Mouse (Mus musculus) heart, embryonic 11.5 days (tissue): Measurements from ENCODE around the gene Coq7. TPM values are rescaled to one million over a fixed set of nuclear protein-coding genes. Genes with fewer than 3 reads are reported as not detected.
A peak's percentile ranks its signal among the peaks of the same experiment; 100 is the strongest.

ENCODE experiments used
- ATAC-seq: fragments of 200-750 bp; cut with Nextera tagmentation; replicated peaks from 2 replicates; pipeline ENCODE4 v1.8.0; 2017; ENCODE audit warnings: moderate library complexity; ENCODE audit not compliant: insufficient number of reproducible peaks, low FRiP score, low TSS enrichment
- H3K27ac ChIP-seq: fragments of 300-500 bp; sonication (generic); 2 replicates; pipeline ENCODE4 v1.5.1; 2014; ENCODE audit warnings: mild to moderate bottlenecking, low read depth, low read length
- H3K27me3 ChIP-seq: fragments of 300-500 bp; sonication (generic); 2 replicates; pipeline ENCODE4 v1.6.1; 2014; ENCODE audit warnings: mild to moderate bottlenecking, low read length, mixed read lengths; ENCODE audit not compliant: control insufficient read depth, insufficient read depth
- H3K36me3 ChIP-seq: fragments of 300-500 bp; sonication (generic); 2 replicates; pipeline ENCODE4 v1.6.1; 2014; ENCODE audit warnings: mild to moderate bottlenecking, low read length, moderate library complexity, mixed read lengths; ENCODE audit not compliant: control insufficient read depth, insufficient read depth
- H3K4me1 ChIP-seq: fragments of 300-500 bp; sonication (generic); 2 replicates; pipeline ENCODE4 v1.6.1; 2014; ENCODE audit warnings: low read length; ENCODE audit not compliant: control insufficient read depth, insufficient read depth
- H3K4me2 ChIP-seq: fragments of 300-500 bp; sonication (generic); 2 replicates; pipeline ENCODE4 v1.6.1; 2014; ENCODE audit warnings: mild to moderate bottlenecking, moderate library complexity
- H3K4me3 ChIP-seq: fragments of 300-500 bp; sonication (generic); 2 replicates; pipeline ENCODE4 v1.5.1; 2014; ENCODE audit warnings: low read depth, low read length
- H3K9ac ChIP-seq: fragments of 300-500 bp; sonication (generic); 2 replicates; pipeline ENCODE4 v1.6.1; 2014; ENCODE audit warnings: mild to moderate bottlenecking, low read depth, low read length, moderate library complexity
- H3K9me3 ChIP-seq: fragments of 300-500 bp; sonication (generic); replicated peaks from 2 replicates; pipeline ENCODE4 v1.6.1; 2016; ENCODE audit warnings: low read length; ENCODE audit not compliant: control insufficient read depth
- WGBS: fragments of 180-500 bp; shearing (Covaris S2); extraction: QIAGEN DNeasy Blood & Tissue Kit; methylation state at CpG from one replicate; pipeline ENCODE4 v1.1.7; 2014; ENCODE audit not compliant: insufficient replicate concordance; 5-methylcytosine and 5-hydroxymethylcytosine counted together
- polyA plus RNA-seq: library from polyadenylated mRNA; unstranded; fragments of >200 nt; fragmentation: Nextera tagmentation; extraction: Ambion mirVana; gene quantifications from 2 replicates; pipeline ENCODE4 v1.2.1, GENCODE M21; 2014

Coq7 gene
- polyA plus RNA-seq = 144 and 164 TPM in 2 replicates

GRCm38 (mm10) chr7:118533178-118533578, at the start of gene Coq7:
TSS of gene Coq7 (minus strand) at chr7:118533356.
- Histone ChIP-seq H3K4me3 (peak within 1 kb of the TSS; percentile 62), H3K9ac (peak within 1 kb of the TSS; percentile 83), H3K4me2 (peak within 1 kb of the TSS; percentile 75), H3K27ac (peak within 1 kb of the TSS; percentile 96), H3K4me1 (no peaks in the 10 kb centered on the region), H3K36me3 (no peaks in the 10 kb centered on the region), H3K9me3 (no peaks in the 10 kb centered on the region), H3K27me3 (no peaks in the 10 kb centered on the region)
- WGBS = under 1% methylated on average over 31 of the region's 31 CpGs
- ATAC-seq = peak; percentile 99

DNA sequence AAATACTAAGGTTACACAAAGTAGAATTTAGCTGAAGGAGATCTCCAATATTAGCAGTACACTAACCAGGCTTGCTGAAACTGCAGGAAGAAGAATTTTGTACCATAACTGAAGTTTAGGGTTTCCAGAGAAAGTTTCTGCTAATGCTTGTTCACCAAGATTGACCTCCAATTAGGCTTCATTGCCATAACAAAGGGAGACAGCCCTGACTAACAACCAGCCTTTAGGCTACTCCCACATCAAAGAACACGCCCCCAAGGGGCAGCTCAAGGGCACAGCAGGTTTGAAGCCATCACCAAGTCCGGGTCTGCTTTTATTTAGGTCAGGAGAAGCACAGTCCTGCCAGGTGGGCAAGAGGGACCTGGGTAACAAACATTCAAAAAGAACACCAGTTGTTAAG, 46.8 kb upstream of the Coq7 start:
- 54% methylated on average over 2 of the region's 2 CpGs for WGBS
- H3K27ac ChIP-seq = no peak overlapping the region
- no peak overlapping the region for H3K9ac ChIP-seq
- peaks cover 10% of the 10 kb centered on the region for H3K4me1 ChIP-seq
- peaks cover 1% of the 10 kb centered on the region; the same call in 1 of the 2 replicates for H3K27me3 ChIP-seq
- H3K36me3 ChIP-seq = no peaks in the 10 kb centered on the region
- ATAC-seq = no peak
- no peak overlapping the region for H3K4me2 ChIP-seq
- no peak overlapping the region for H3K4me3 ChIP-seq
- H3K9me3 ChIP-seq = 0 out of 2 replicates have a peak, but pooled peaks cover 2% of the 10 kb centered on the region

- Histone ChIP-seq H3K4me1 (peaks cover 10% of the 10 kb centered on the region), H3K36me3 (no peaks in the 10 kb centered on the region), H3K4me2 (no peak overlapping the region), H3K9ac (no peak overlapping the region), H3K9me3 (0 out of 2 replicates have a peak, but pooled peaks cover 2% of the 10 kb centered on the region), H3K27me3 (no peaks in the 10 kb centered on the region), H3K4me3 (no peak overlapping the region), H3K27ac (no peak overlapping the region)
- no peak for ATAC-seq
- WGBS = 49% methylated on average over 3 of the region's 3 CpGs
Measured at GRCm38 (mm10) chr7:118578269-118578668, 45.1 kb upstream of the Coq7 start.

DNA sequence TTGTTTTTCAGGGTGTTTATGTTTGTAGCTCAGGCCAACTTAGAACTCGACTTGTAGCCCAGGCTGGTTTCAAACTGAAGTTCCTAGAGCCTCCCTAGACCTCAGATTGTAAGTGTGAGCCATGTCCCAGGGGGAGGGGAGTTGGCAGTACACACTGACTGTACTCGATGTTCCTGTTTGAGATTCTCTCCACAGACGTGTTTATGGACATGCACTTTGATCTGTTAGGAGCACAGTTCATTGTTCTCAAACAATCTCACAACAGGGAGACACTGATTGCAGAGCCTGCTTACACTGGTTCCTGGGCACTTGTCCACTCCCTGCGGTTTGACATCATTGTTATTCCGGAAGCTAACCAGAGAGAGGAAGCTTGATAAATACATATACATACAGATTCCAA, 38.9 kb upstream of the Coq7 start:
- no peak overlapping the region for H3K27ac ChIP-seq
- no peak for ATAC-seq
- no peaks in the 10 kb centered on the region for H3K27me3 ChIP-seq
- no peaks in the 10 kb centered on the region for H3K4me1 ChIP-seq
- peaks cover 2% of the 10 kb centered on the region; the same call in 1 of the 2 replicates for H3K9me3 ChIP-seq
- no peaks in the 10 kb centered on the region for H3K36me3 ChIP-seq
- no peak overlapping the region for H3K4me2 ChIP-seq
- H3K4me3 ChIP-seq = no peak overlapping the region
- no peak overlapping the region for H3K9ac ChIP-seq
- WGBS = 58% methylated on average over 5 of the region's 5 CpGs

DNA sequence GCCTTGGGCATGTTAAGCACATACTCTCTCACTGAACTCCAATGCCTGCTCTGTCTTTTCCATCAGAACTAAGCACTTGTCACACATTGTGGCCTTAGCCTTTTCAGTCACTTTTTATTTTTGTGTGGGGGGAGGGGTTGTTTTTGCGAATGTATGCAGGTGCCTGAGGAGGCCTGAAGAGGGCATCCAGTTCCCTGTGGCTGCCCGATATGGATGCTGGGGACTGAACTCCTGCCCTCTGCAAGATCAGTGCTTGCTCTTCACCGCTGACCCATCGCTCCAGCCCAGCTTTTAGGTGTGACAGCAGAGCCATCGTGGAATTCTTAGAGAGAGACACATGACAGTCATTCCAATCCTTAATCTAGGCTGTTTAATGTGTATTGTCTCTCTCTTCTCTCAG, 38.2 kb upstream of the Coq7 start:
- Histone ChIP-seq H3K27ac (no peak overlapping the region), H3K36me3 (no peaks in the 10 kb centered on the region), H3K9ac (no peak overlapping the region), H3K27me3 (no peaks in the 10 kb centered on the region), H3K4me1 (no peaks in the 10 kb centered on the region), H3K4me2 (no peak overlapping the region), H3K9me3 (peaks cover 2% of the 10 kb centered on the region; the same call in 1 of the 2 replicates), H3K4me3 (no peak overlapping the region)
- no peak for ATAC-seq
- 57% methylated on average over 5 of the region's 5 CpGs for WGBS

DNA sequence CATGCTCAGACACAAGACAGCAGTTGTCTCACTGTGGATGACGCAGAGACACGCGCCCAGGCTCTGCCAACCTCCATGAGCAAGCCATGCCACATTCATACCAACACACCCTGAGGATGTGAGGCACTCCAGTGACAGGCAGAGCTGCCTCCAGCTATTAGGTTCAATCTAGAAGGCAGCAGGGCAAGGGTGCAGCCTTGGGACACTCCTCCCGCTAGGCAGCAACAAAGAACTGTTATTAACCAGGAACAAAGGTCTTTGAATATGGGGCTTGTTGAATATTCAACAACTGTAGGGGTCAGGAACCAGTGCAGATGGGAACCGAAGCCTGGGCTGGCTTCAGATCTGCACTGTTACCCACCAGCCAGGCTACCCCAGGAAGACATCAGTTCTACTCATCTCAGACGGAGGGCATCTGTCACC, 36.0 kb upstream of the Coq7 start:
- Histone ChIP-seq H3K27me3 (no peaks in the 10 kb centered on the region), H3K27ac (no peak overlapping the region), H3K9ac (no peak overlapping the region), H3K4me1 (no peaks in the 10 kb centered on the region), H3K9me3 (peaks cover 2% of the 10 kb centered on the region; the same call in 1 of the 2 replicates), H3K4me3 (no peak overlapping the region), H3K36me3 (no peaks in the 10 kb centered on the region), H3K4me2 (no peak overlapping the region)
- no peak for ATAC-seq
- WGBS = 81% methylated on average over 6 of the region's 6 CpGs

DNA sequence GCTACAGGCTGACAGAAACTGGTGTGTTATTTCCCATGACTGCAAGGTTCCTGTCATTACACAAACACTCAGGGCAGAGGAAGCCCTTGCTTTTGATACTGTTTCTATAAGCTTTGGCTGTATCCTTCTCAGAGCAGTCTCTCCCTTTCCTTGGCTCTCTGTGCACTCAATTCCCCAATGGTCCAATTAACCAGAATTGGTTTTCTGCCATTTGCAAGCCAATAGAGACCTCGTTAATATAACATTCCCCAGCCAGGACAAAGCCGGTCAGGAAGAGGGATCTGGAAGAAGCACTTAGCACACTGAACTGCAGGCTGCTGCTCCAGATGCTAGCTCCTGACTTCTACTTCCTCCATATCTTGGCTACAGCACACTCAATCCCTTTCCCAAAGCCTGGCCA, 21.1 kb upstream of the Coq7 start:
- Histone ChIP-seq H3K27me3 (no peaks in the 10 kb centered on the region), H3K36me3 (no peaks in the 10 kb centered on the region; the same call in 1 of the 2 replicates), H3K9me3 (no peaks in the 10 kb centered on the region), H3K4me3 (no peak overlapping the region), H3K4me1 (no peaks in the 10 kb centered on the region), H3K27ac (no peak overlapping the region), H3K4me2 (no peak overlapping the region), H3K9ac (no peak overlapping the region)
- ATAC-seq = no peak
- whole genome bisulfite sequencing = 86% methylated on average over 2 of the region's 2 CpGs

DNA sequence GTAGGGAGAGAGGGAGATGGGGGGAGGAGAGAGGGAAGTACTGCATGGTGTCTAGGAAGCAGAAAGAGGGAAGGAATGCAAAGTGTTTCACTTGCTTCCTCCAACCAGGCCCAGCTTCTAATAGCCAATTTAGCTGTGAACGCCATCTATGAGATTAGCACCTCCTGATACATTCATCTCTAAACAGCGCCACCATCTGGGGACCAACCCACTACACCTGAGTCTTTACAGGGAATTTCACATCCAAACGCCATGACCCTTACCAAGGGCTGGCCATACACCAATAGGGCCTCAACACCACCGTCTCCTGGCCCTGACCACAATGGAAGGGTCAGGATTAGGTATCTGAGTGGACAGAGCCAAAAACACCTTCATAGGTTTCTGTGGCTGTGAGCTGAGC, 20.7 kb upstream of the Coq7 start:
- H3K4me3 ChIP-seq = no peak overlapping the region
- no peaks in the 10 kb centered on the region; the same call in 1 of the 2 replicates for H3K36me3 ChIP-seq
- no peak overlapping the region for H3K9ac ChIP-seq
- H3K4me1 ChIP-seq = no peaks in the 10 kb centered on the region
- WGBS = 65% methylated on average over 4 of the region's 4 CpGs
- H3K27me3 ChIP-seq = no peaks in the 10 kb centered on the region
- no peaks in the 10 kb centered on the region for H3K9me3 ChIP-seq
- no peak overlapping the region for H3K4me2 ChIP-seq
- H3K27ac ChIP-seq = no peak overlapping the region
- no peak for ATAC-seq

GRCm38 (mm10) chr7:118547451-118547850, 14.3 kb upstream of the Coq7 start:
- WGBS = 71% methylated on average over 10 of the region's 10 CpGs
- H3K9me3 ChIP-seq = no peaks in the 10 kb centered on the region
- no peak overlapping the region for H3K4me3 ChIP-seq
- H3K27me3 ChIP-seq = no peaks in the 10 kb centered on the region
- no peak for ATAC-seq
- no peak overlapping the region for H3K27ac ChIP-seq
- no peak overlapping the region for H3K9ac ChIP-seq
- H3K4me1 ChIP-seq = no peaks in the 10 kb centered on the region
- no peak overlapping the region for H3K4me2 ChIP-seq
- H3K36me3 ChIP-seq = no peaks in the 10 kb centered on the region; the same call in 1 of the 2 replicates
